Mouse (Mus musculus) lung, postnatal 0 days (tissue): ENCODE data around the gene Bach2. TPM values are rescaled to one million over a fixed set of nuclear protein-coding genes. Genes with fewer than 3 reads are reported as not detected.

Source experiments
- ATAC-seq: fragments of 200-750 bp; cut with Nextera tagmentation; 2 replicates; pipeline ENCODE4 v1.8.0; 2017; ENCODE audit warnings: moderate library complexity
- DNase-seq: peaks from one replicate; pipeline ENCODE4 v3.0.0-alpha.2; 2016; ENCODE audit warnings: low spot score
- H3K27ac ChIP-seq: fragments of 300-500 bp; sonication (generic); 2 replicates; pipeline ENCODE4 v1.5.1; 2014; ENCODE audit warnings: antibody characterized with exemption, mild to moderate bottlenecking, low read length, mixed read lengths
- H3K27me3 ChIP-seq: fragments of 300-500 bp; sonication (generic); replicated peaks from 2 replicates; pipeline ENCODE4 v1.6.1; 2014; ENCODE audit warnings: low read length, mixed read lengths; ENCODE audit not compliant: insufficient read depth
- H3K36me3 ChIP-seq: fragments of 300-500 bp; sonication (generic); 2 replicates; pipeline ENCODE4 v1.6.1; 2014; ENCODE audit warnings: low read length, mixed read lengths; ENCODE audit not compliant: insufficient read depth
- H3K4me1 ChIP-seq: fragments of 300-500 bp; sonication (generic); 2 replicates; pipeline ENCODE4 v1.6.1; 2014; ENCODE audit warnings: antibody characterized with exemption, low read depth, low read length, mixed read lengths; ENCODE audit not compliant: insufficient read depth
- H3K4me2 ChIP-seq: fragments of 300-500 bp; sonication (generic); replicated peaks from 2 replicates; pipeline ENCODE4 v1.6.1; 2014; ENCODE audit warnings: low read depth, mild to moderate bottlenecking, low read length, moderate library complexity, mixed read lengths
- H3K4me3 ChIP-seq: fragments of 300-500 bp; sonication (generic); 2 replicates; pipeline ENCODE4 v1.5.1; 2014; ENCODE audit warnings: low read depth, low read length
- H3K9ac ChIP-seq: fragments of 300-500 bp; sonication (generic); replicated peaks from 2 replicates; pipeline ENCODE4 v1.6.1; 2014; ENCODE audit warnings: low read depth, mild to moderate bottlenecking
- H3K9me3 ChIP-seq: fragments of 300-500 bp; sonication (generic); 2 replicates; pipeline ENCODE4 v1.6.1; 2016; ENCODE audit warnings: low read length, mixed read lengths
- CTCF ChIP-seq: IDR thresholded peaks from 2 replicates; pipeline ENCODE4 v1.5.1; 2016; ENCODE audit warnings: antibody characterized with exemption, mild to moderate bottlenecking
- EP300 ChIP-seq: IDR thresholded peaks from 2 replicates; pipeline ENCODE4 v1.6.1; 2016; ENCODE audit warnings: antibody characterized with exemption, mild to moderate bottlenecking, control low read depth
- WGBS: fragments of 180-500 bp; shearing (Covaris S2); extraction: QIAGEN DNeasy Blood & Tissue Kit; methylation state at CpG from one replicate; pipeline ENCODE4 v1.1.7; 2014; 5-methylcytosine and 5-hydroxymethylcytosine counted together
- polyA plus RNA-seq: library from polyadenylated mRNA; unstranded; fragments of >200 nt; fragmentation: Nextera tagmentation; extraction: Ambion mirVana; gene quantifications from 2 replicates; pipeline ENCODE4 v1.2.1, GENCODE M21; 2015

The Bach2 gene
- polyA plus RNA-seq, 1 experiment from 2014 or later = 8.8 TPM

- H3K36me3 ChIP-seq = no peaks in the 10 kb centered on the region
- no peak overlapping the region for H3K4me3 ChIP-seq
- H3K4me1 ChIP-seq = peaks cover 12% of the 10 kb centered on the region; the same call in 1 of the 2 replicates
- WGBS = 46% methylated on average over 12 of the region's 12 CpGs
- DNase-seq (peak; percentile 65), ATAC-seq (peak; percentile 69)
- H3K4me2 ChIP-seq = no peak overlapping the region
- TF ChIP-seq EP300 (peak; percentile 86), CTCF (no peak)
- H3K27ac ChIP-seq = 0 out of 2 replicates have a peak overlapping the region, but pooled peaks have one; percentile 35
- H3K27me3 ChIP-seq = no peaks in the 10 kb centered on the region
- no peak overlapping the region for H3K9ac ChIP-seq
- no peaks in the 10 kb centered on the region for H3K9me3 ChIP-seq
Observed at GRCm38 (mm10) chr4:32358602-32359464, 120.2 kb downstream of the Bach2 start.

DNA sequence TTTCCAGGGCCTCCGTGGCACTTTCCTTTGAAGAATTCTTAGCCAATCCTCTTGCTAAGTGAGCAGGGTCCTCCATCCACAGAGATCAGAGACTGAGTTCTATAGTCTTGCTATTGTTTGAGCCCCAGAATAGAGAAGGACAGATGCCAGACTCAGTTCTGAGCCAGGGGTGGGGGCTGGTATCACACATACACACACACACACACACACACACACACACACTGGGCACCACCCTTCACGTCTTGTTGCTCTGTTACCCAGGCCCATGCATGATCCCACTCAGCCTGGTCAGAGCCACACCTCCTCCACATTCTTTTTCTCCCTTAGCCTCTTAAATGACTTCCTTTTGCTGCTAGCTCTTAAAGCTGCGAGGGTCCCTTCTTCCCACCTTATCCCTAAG is 121.0 kb downstream of the Bach2 start:
- ATAC-seq = no peak
- peaks cover 17% of the 10 kb centered on the region; the same call in 1 of the 2 replicates for H3K4me1 ChIP-seq
- no peak overlapping the region for H3K4me3 ChIP-seq
- no peaks in the 10 kb centered on the region for H3K9me3 ChIP-seq
- H3K4me2 ChIP-seq = no peak overlapping the region
- 25% methylated on average over 3 of the region's 3 CpGs for WGBS
- no peaks in the 10 kb centered on the region for H3K36me3 ChIP-seq
- H3K27ac ChIP-seq = no peak overlapping the region
- H3K27me3 ChIP-seq = no peaks in the 10 kb centered on the region
- no peak for TF ChIP-seq EP300
- H3K9ac ChIP-seq = no peak overlapping the region
- no peak for DNase-seq

DNA sequence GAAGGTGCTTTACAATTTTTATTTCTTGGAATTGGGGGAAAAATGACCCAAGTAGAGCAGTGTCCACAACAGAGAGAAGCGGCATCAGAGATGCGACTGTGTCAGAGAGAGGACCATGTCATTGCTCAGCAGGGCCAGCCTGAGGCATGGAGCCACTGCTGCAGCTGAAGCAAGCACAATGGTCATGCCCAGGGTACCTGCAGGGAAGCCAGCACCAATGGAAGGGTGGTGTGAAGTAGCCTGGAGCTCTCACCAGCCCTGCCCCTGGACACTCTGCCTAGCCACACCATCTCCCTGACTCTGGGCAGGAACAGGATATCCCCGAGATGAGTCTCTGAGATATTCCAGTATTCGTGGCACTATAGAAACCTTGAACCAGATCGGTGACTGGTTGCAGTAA is 121.9 kb downstream of the Bach2 start:
- Histone ChIP-seq H3K9me3 (no peaks in the 10 kb centered on the region), H3K27me3 (no peaks in the 10 kb centered on the region), H3K4me2 (no peak overlapping the region), H3K9ac (no peak overlapping the region), H3K4me3 (no peak overlapping the region), H3K36me3 (no peaks in the 10 kb centered on the region), H3K27ac (no peak overlapping the region), H3K4me1 (peaks cover 17% of the 10 kb centered on the region; the same call in 1 of the 2 replicates)
- 78% methylated on average over 5 of the region's 5 CpGs for WGBS
- ATAC-seq (no peak), DNase-seq (no peak)
- no peak for TF ChIP-seq EP300
- TF ChIP-seq CTCF = no peak

- no peaks in the 10 kb centered on the region for H3K27me3 ChIP-seq
- no peak overlapping the region for H3K4me2 ChIP-seq
- TF ChIP-seq CTCF = no peak
- TF ChIP-seq EP300 = peak; percentile 82; the same call in 1 of the 2 replicates
- no peaks in the 10 kb centered on the region for H3K36me3 ChIP-seq
- no peak overlapping the region for H3K9ac ChIP-seq
- H3K4me3 ChIP-seq = no peak overlapping the region
- peak; percentile 60 for DNase-seq
- peak; percentile 36; the same call in 1 of the 2 replicates for ATAC-seq
- H3K9me3 ChIP-seq = no peaks in the 10 kb centered on the region
- 27% methylated on average over 14 of the region's 14 CpGs for WGBS
- no peak overlapping the region for H3K27ac ChIP-seq
- H3K4me1 ChIP-seq = peaks cover 10% of the 10 kb centered on the region; the same call in 1 of the 2 replicates
Observed at GRCm38 (mm10) chr4:32363488-32363984, 124.9 kb downstream of the Bach2 start.

DNA sequence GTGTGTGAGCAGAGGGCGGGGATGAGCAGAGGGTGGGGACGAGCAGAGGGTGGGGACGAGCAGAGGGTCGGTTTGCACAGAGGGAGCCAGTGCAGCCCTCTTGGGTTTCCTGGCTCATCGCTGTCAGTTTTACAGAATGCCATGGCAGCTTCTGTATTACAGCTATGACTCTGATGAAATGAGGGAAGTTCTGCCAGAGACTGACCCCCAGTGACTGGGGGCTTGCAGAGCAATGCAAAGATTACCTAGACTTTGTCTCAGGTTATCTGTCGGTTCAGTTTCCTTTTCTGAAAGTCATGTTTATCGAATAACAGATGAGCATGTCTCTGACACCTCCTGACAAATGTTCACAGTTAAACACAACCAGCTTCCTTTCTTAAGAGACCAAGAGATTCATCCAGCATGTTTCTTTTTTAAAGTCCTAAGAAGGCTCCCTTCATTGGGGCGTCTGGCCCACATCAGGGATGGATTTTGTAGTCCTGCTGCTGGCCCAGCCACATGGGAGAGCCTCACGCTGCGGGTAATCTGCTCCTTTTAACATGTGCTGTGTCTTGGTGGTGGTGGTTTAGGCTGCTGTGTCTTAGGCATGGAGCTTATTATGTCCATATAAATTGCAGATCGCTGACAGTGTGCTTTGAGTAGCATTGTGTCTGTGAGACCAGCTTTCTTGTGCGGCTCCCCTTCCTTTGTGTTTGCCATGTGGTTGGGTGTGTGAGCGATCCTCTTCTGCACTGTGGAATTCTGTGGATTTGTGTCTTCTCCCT is 126.7 kb downstream of the Bach2 start:
- ATAC-seq = peak; percentile 40; the same call in 1 of the 2 replicates
- no peak overlapping the region for H3K4me2 ChIP-seq
- no peak for TF ChIP-seq EP300
- TF ChIP-seq CTCF = no peak

GRCm38 (mm10) chr4:32366176-32366575 is 127.6 kb downstream of the Bach2 start:
- peak; percentile 65 for DNase-seq
- no peak overlapping the region for H3K4me3 ChIP-seq
- H3K9me3 ChIP-seq = no peaks in the 10 kb centered on the region
- TF ChIP-seq CTCF (no peak), EP300 (no peak)
- H3K36me3 ChIP-seq = no peaks in the 10 kb centered on the region
- no peak overlapping the region for H3K27ac ChIP-seq
- H3K4me1 ChIP-seq = peaks cover 9% of the 10 kb centered on the region; the same call in 1 of the 2 replicates
- no peak overlapping the region for H3K9ac ChIP-seq
- 60% methylated on average over 2 of the region's 2 CpGs for WGBS
- H3K27me3 ChIP-seq = no peaks in the 10 kb centered on the region
- ATAC-seq = peak; percentile 66
- H3K4me2 ChIP-seq = no peak overlapping the region

More for the DNA sequence above, 126.7 kb downstream of the Bach2 start:
- Histone ChIP-seq H3K4me1 (peaks cover 9% of the 10 kb centered on the region; the same call in 1 of the 2 replicates), H3K9me3 (no peaks in the 10 kb centered on the region), H3K9ac (no peak overlapping the region), H3K36me3 (no peaks in the 10 kb centered on the region), H3K4me3 (no peak overlapping the region), H3K27ac (0 out of 2 replicates have a peak overlapping the region, but pooled peaks have one; percentile 5), H3K27me3 (no peaks in the 10 kb centered on the region)
- DNase-seq = no peak
- WGBS = 38% methylated on average over 13 of the region's 13 CpGs
